Mouse (Mus musculus): ENCODE measurements around the gene Nat14. TPM values are rescaled to one million over a fixed set of nuclear protein-coding genes. Genes with fewer than 3 reads are reported as not detected.

Gene Nat14
- polyA plus RNA-seq, 1 experiment from 2014 or later: 3.1 TPM

- no peaks in the 10 kb centered on the region for H3K36me3 ChIP-seq (ENCODE audit: control insufficient read depth, insufficient read depth, low read length)
- H3K9me3 ChIP-seq (ENCODE audit: control insufficient read depth, low read length): peaks cover 3% of the 10 kb centered on the region; the same call in 1 of the 2 replicates
- no peak overlapping the region for H3K4me2 ChIP-seq (replicated peaks; ENCODE audit: low read depth, low read length)
- no peaks in the 10 kb centered on the region for H3K27me3 ChIP-seq (ENCODE audit: control insufficient read depth, insufficient read depth, low read length)
- H3K4me1 ChIP-seq (ENCODE audit: control insufficient read depth, insufficient read depth, low read length): no peaks in the 10 kb centered on the region
- no peak overlapping the region for H3K27ac ChIP-seq (ENCODE audit: low read depth, low read length)
- WGBS: 66% methylated on average over 18 of the region's 18 CpGs
- H3K4me3 ChIP-seq (ENCODE audit: low read length): no peak overlapping the region
- no peak overlapping the region for H3K9ac ChIP-seq (ENCODE audit: low read depth, low read length)
- ATAC-seq (ENCODE audit: low FRiP score, low TSS enrichment): no peak
Measured at GRCm38 (mm10) chr7:4972321-4973047, 50.7 kb downstream of the Nat14 start.

Other genes starting within 250 kb of the Nat14 start
- 113 and 140 TPM in 2 replicates for gene Hspbp1, start 237.0 kb upstream of the Nat14 start, polyA plus RNA-seq (2014; fragmentation: Nextera tagmentation; extraction: Ambion mirVana)
- 1.9 and 3.0 TPM in 2 replicates for gene Brsk1, start 231.4 kb upstream of the Nat14 start, polyA plus RNA-seq (2014; fragmentation: Nextera tagmentation; extraction: Ambion mirVana)
- 0.14 TPM in 1 of 2 replicates, not detected in the other for gene Tmem150b, start 196.8 kb upstream of the Nat14 start, polyA plus RNA-seq (2014; fragmentation: Nextera tagmentation; extraction: Ambion mirVana)
- 59.3 and 69.2 TPM in 2 replicates for gene Kmt5c, start 181.9 kb upstream of the Nat14 start, polyA plus RNA-seq (2014; fragmentation: Nextera tagmentation; extraction: Ambion mirVana)
- 47.1 and 62.7 TPM in 2 replicates for gene Cox6b2, start 168.9 kb upstream of the Nat14 start, polyA plus RNA-seq (2014; fragmentation: Nextera tagmentation; extraction: Ambion mirVana)
- gene Fam71e2, start 150.7 kb upstream of the Nat14 start, polyA plus RNA-seq (2014; fragmentation: Nextera tagmentation; extraction: Ambion mirVana): not detected in 2 replicates
- gene Il11, start 139.2 kb upstream of the Nat14 start, polyA plus RNA-seq (2014; fragmentation: Nextera tagmentation; extraction: Ambion mirVana): 0.31 TPM in 1 of 2 replicates, not detected in the other
- 0.63 TPM in 1 of 2 replicates, not detected in the other for gene Tmem190, start 139.1 kb upstream of the Nat14 start, polyA plus RNA-seq (2014; fragmentation: Nextera tagmentation; extraction: Ambion mirVana)
- gene Tmem238, start 132.4 kb upstream of the Nat14 start, polyA plus RNA-seq (2014; fragmentation: Nextera tagmentation; extraction: Ambion mirVana): 6.9 and 8.2 TPM in 2 replicates
- 251 and 292 TPM in 2 replicates for gene Rpl28, start 129.2 kb upstream of the Nat14 start, polyA plus RNA-seq (2014; fragmentation: Nextera tagmentation; extraction: Ambion mirVana)
- gene Ube2s, start 109.4 kb upstream of the Nat14 start, polyA plus RNA-seq (2014; fragmentation: Nextera tagmentation; extraction: Ambion mirVana): 465 and 546 TPM in 2 replicates
- 0.89 and 1.1 TPM in 2 replicates for gene Shisa7, start 77.3 kb upstream of the Nat14 start, polyA plus RNA-seq (2014; fragmentation: Nextera tagmentation; extraction: Ambion mirVana)
- 4.5 and 8.3 TPM in 2 replicates for gene Isoc2b, start 51.8 kb upstream of the Nat14 start, polyA plus RNA-seq (2014; fragmentation: Nextera tagmentation; extraction: Ambion mirVana)
- 0.95 and 1.3 TPM in 2 replicates for gene Isoc2a, start 44.9 kb upstream of the Nat14 start, polyA plus RNA-seq (2014; fragmentation: Nextera tagmentation; extraction: Ambion mirVana)
- 0.22 TPM in 1 of 2 replicates, not detected in the other for gene Gm36210, start 15.5 kb upstream of the Nat14 start, polyA plus RNA-seq (2014; fragmentation: Nextera tagmentation; extraction: Ambion mirVana)
- 4.5 and 5.2 TPM in 2 replicates for gene Zfp628, start 6.8 kb upstream of the Nat14 start, polyA plus RNA-seq (2014; fragmentation: Nextera tagmentation; extraction: Ambion mirVana)
- gene Ssc5d, start 3.8 kb downstream of the Nat14 start, polyA plus RNA-seq (2014; fragmentation: Nextera tagmentation; extraction: Ambion mirVana): 1.1 and 2.5 TPM in 2 replicates
- gene Sbk2, start 42.4 kb downstream of the Nat14 start, polyA plus RNA-seq (2014; fragmentation: Nextera tagmentation; extraction: Ambion mirVana): 0.43 TPM in 1 of 2 replicates, not detected in the other
- gene Sbk3, start 49.1 kb downstream of the Nat14 start, polyA plus RNA-seq (2014; fragmentation: Nextera tagmentation; extraction: Ambion mirVana): 0.06 TPM in 1 of 2 replicates, not detected in the other
- 36.6 and 41.6 TPM in 2 replicates for gene Zfp579, start 74.1 kb downstream of the Nat14 start, polyA plus RNA-seq (2014; fragmentation: Nextera tagmentation; extraction: Ambion mirVana)
- gene Zfp524, start 92.4 kb downstream of the Nat14 start, polyA plus RNA-seq (2014; fragmentation: Nextera tagmentation; extraction: Ambion mirVana): 11.7 and 12.3 TPM in 2 replicates
- gene Fiz1, start 92.7 kb downstream of the Nat14 start, polyA plus RNA-seq (2014; fragmentation: Nextera tagmentation; extraction: Ambion mirVana): 46.5 and 48.6 TPM in 2 replicates
- gene Gm44973, start 93.5 kb downstream of the Nat14 start, polyA plus RNA-seq (2014; fragmentation: Nextera tagmentation; extraction: Ambion mirVana): 1.1 and 3.4 TPM in 2 replicates
- 9.9 and 10.0 TPM in 2 replicates for gene Zfp865, start 98.3 kb downstream of the Nat14 start, polyA plus RNA-seq (2014; fragmentation: Nextera tagmentation; extraction: Ambion mirVana)
- 23.2 and 25.5 TPM in 2 replicates for gene Ccdc106, start 98.5 kb downstream of the Nat14 start, polyA plus RNA-seq (2014; fragmentation: Nextera tagmentation; extraction: Ambion mirVana)
- gene 4632433K11Rik, start 112.1 kb downstream of the Nat14 start, polyA plus RNA-seq (2014; fragmentation: Nextera tagmentation; extraction: Ambion mirVana): not detected in 2 replicates
- gene Zfp784, start 116.4 kb downstream of the Nat14 start, polyA plus RNA-seq (2014; fragmentation: Nextera tagmentation; extraction: Ambion mirVana): 3.8 and 5.0 TPM in 2 replicates
- gene Zfp580, start 129.5 kb downstream of the Nat14 start, polyA plus RNA-seq (2014; fragmentation: Nextera tagmentation; extraction: Ambion mirVana): 43.6 and 56.2 TPM in 2 replicates
- 120 and 148 TPM in 2 replicates for gene U2af2, start 140.1 kb downstream of the Nat14 start, polyA plus RNA-seq (2014; fragmentation: Nextera tagmentation; extraction: Ambion mirVana)
- 53.2 and 63.8 TPM in 2 replicates for gene Epn1, start 158.2 kb downstream of the Nat14 start, polyA plus RNA-seq (2014; fragmentation: Nextera tagmentation; extraction: Ambion mirVana)
- not detected in 2 replicates for gene Rfpl4, start 194.9 kb downstream of the Nat14 start, polyA plus RNA-seq (2014; fragmentation: Nextera tagmentation; extraction: Ambion mirVana)
- 0.28 and 0.43 TPM in 2 replicates for gene Rasl2-9, start 203.9 kb downstream of the Nat14 start, polyA plus RNA-seq (2014; fragmentation: Nextera tagmentation; extraction: Ambion mirVana)
- not detected in 2 replicates for gene Vmn1r55, start 227.6 kb downstream of the Nat14 start, polyA plus RNA-seq (2014; fragmentation: Nextera tagmentation; extraction: Ambion mirVana)